Mouse (Mus musculus) hindbrain, embryonic 15.5 days (tissue): ENCODE results near the gene Ntn4. TPM values are rescaled to one million over a fixed set of nuclear protein-coding genes. Genes with fewer than 3 reads are reported as not detected.

Experiments used
- ATAC-seq: fragments of 200-750 bp; cut with Nextera tagmentation; 2 replicates; pipeline ENCODE4 v1.8.0; 2017; ENCODE audit warnings: low read depth, moderate number of reproducible peaks, moderate TSS enrichment; ENCODE audit not compliant: low FRiP score
- H3K27ac ChIP-seq: fragments of 300-500 bp; sonication (generic); replicated peaks from 2 replicates; pipeline ENCODE4 v1.5.1; 2015; ENCODE audit warnings: mild to moderate bottlenecking, inconsistent platforms
- H3K27me3 ChIP-seq: fragments of 300-500 bp; sonication (generic); 2 replicates; pipeline ENCODE4 v1.6.1; 2015; ENCODE audit warnings: control low read depth, inconsistent platforms
- H3K36me3 ChIP-seq: fragments of 300-500 bp; sonication (generic); 2 replicates; pipeline ENCODE4 v1.6.1; 2015; ENCODE audit warnings: control low read depth, inconsistent platforms
- H3K4me1 ChIP-seq: fragments of 300-500 bp; sonication (generic); replicated peaks from 2 replicates; pipeline ENCODE4 v1.6.1; 2015; ENCODE audit warnings: control low read depth, inconsistent platforms
- H3K4me2 ChIP-seq: fragments of 300-500 bp; sonication (generic); 2 replicates; pipeline ENCODE4 v1.6.1; 2015; ENCODE audit warnings: moderate library complexity, mild to moderate bottlenecking, inconsistent platforms
- H3K4me3 ChIP-seq: fragments of 300-500 bp; sonication (generic); 2 replicates; pipeline ENCODE4 v1.5.1; 2015; ENCODE audit warnings: mild to moderate bottlenecking, inconsistent platforms
- H3K9ac ChIP-seq: fragments of 300-500 bp; sonication (generic); 2 replicates; pipeline ENCODE4 v1.6.1; 2015; ENCODE audit warnings: inconsistent platforms
- H3K9me3 ChIP-seq: fragments of 300-500 bp; sonication (generic); 2 replicates; pipeline ENCODE4 v1.6.1; 2016; ENCODE audit warnings: control low read depth, inconsistent platforms
- WGBS: fragments of 180-500 bp; shearing (Covaris S2); methylation state at CpG from one replicate; pipeline ENCODE4 v1.1.7; 2015; 5-methylcytosine and 5-hydroxymethylcytosine counted together
- polyA plus RNA-seq: library from polyadenylated mRNA; unstranded; fragments of >200 nt; fragmentation: Nextera tagmentation; extraction: Ambion mirVana; gene quantifications from 2 replicates; pipeline ENCODE4 v1.2.1, GENCODE M21; 2015

Ntn4 gene
- polyA plus RNA-seq, 1 experiment from 2014 or later: 0.97 TPM

DNA sequence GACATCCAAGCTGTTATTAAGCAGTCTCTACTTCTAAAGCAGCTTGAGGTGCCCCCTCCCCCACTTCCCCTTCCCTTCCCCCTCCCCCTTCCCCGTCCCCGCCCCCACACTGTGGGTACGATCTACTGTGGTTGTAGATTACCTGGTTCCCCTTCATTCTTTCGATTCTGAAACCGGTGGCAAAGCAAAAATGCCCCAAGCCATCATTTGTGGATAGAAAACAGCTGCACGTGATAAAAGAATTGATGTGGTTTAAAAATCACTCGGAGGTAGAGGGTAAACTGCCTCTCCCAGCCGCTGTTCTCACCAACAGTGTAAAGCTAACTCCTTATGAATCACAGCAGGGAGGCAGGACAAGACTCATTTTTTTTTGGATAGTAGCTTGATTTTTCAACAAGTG, 25.6 kb upstream of the Ntn4 start:
- no peak overlapping the region for H3K9ac ChIP-seq
- no peak for ATAC-seq
- H3K9me3 ChIP-seq: no peaks in the 10 kb centered on the region
- no peak overlapping the region for H3K4me3 ChIP-seq
- 76% methylated on average over 8 of the region's 8 CpGs for WGBS
- no peak overlapping the region for H3K27ac ChIP-seq
- no peaks in the 10 kb centered on the region for H3K36me3 ChIP-seq
- 0 out of 2 replicates have a peak, but pooled peaks cover 3% of the 10 kb centered on the region for H3K4me1 ChIP-seq
- H3K27me3 ChIP-seq: no peaks in the 10 kb centered on the region
- no peak overlapping the region for H3K4me2 ChIP-seq

DNA sequence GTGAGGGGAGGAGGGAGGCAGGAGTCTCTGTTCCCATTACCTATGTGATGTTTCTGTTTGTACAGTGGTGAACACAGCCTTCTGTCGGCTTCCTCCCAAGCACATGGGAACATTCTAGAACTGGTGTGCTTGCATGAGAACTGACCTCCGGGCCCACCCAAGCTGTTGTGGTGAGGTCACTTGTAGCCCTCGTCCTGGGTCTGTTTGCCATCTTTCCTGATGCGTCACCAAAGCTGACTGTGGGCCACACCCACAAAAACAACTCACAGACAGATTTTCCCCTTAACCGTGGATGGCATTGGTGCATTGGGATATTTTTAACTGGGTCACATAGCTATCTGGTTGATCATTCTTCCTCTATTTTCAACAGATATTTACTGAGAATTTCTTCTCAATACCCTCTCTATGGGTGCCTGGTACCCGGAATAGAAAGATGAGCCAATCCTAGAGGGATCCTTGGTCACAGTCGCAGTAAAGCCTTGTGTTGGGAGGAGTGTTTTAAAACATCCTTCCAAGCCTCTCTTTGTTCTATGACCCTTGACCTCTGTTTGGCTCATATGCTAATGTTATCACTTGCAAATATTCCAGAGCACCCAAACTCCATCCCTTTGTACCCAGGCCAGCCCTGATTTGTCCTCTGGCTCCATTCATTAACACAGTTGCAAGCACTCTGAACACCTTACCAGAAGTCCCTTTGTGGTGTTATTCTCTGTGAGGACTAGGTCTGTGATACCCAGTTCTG, 19.9 kb upstream of the Ntn4 start:
- no peak for ATAC-seq
- Histone ChIP-seq H3K4me2 (no peak overlapping the region), H3K4me3 (no peak overlapping the region), H3K36me3 (no peaks in the 10 kb centered on the region), H3K4me1 (no peaks in the 10 kb centered on the region), H3K9ac (no peak overlapping the region), H3K27me3 (no peaks in the 10 kb centered on the region), H3K27ac (no peak overlapping the region), H3K9me3 (no peaks in the 10 kb centered on the region)
- WGBS: 63% methylated on average over 7 of the region's 7 CpGs

DNA sequence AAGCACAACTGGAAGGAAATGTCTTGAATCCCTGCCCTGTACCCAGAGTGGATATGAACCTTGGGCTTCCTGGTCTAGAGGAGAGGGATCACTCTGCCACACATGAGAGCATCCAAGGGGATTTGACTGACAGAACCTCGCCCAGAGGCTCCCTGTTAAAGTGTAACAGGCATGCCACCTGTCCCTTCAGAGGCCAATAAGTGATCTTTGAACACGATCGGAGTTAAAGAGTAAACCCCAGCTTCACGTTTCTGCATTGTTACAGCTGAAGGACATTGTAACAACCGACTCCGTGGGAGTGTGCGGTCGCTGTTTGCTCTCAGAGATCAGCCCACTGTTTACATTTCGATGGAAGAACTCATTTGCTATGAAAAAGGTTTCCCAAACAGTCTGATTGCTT, 16.8 kb upstream of the Ntn4 start:
- Histone ChIP-seq H3K4me1 (no peaks in the 10 kb centered on the region), H3K27ac (no peak overlapping the region), H3K36me3 (no peaks in the 10 kb centered on the region), H3K9me3 (no peaks in the 10 kb centered on the region), H3K9ac (no peak overlapping the region), H3K4me3 (no peak overlapping the region), H3K4me2 (no peak overlapping the region), H3K27me3 (no peaks in the 10 kb centered on the region)
- 54% methylated on average over 9 of the region's 9 CpGs for WGBS
- ATAC-seq: no peak

DNA sequence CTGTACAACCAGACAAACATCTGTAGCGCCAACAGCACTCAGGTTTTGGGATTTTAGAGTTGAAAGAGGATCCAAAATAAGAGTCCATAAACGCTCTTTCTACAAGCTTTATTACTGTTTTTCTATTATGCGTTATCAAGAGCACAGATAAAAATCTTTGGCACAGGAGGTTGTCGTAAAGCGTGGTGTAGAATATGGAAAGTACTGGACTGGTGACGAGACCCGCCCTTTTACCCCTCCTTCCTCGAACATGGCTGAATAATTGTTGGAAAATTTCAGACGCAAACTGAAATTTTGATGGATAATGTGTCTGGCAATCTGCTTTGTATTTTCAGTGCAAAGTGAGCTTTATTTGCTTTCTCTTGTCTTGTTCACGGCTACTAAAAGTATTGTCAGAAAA, 16.3 kb upstream of the Ntn4 start:
- H3K9me3 ChIP-seq: no peaks in the 10 kb centered on the region
- H3K27me3 ChIP-seq: no peaks in the 10 kb centered on the region
- no peak for ATAC-seq
- no peaks in the 10 kb centered on the region for H3K4me1 ChIP-seq
- no peak overlapping the region for H3K4me3 ChIP-seq
- H3K9ac ChIP-seq: no peak overlapping the region
- no peak overlapping the region for H3K4me2 ChIP-seq
- H3K27ac ChIP-seq: no peak overlapping the region
- WGBS: 88% methylated on average over 10 of the region's 10 CpGs
- no peaks in the 10 kb centered on the region for H3K36me3 ChIP-seq

DNA sequence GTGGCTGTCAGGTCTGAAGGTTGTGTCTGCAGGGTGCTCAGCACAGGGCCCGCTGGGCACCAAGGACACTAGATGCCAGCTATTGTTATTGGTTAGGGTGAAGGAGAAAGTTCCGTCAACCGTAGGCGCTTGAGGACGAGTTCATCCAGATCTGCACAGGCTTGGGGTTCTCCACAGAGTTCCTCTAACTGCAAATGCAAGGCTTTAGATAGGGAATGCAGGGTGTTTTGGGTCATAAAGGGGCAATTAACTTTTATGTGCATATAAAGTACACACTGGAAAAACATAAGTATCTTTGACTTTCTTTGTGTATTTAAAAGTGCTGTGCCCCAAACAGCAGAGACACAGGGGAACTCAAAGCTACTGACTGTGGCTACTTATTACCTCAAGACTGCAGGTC, 10.2 kb upstream of the Ntn4 start:
- no peaks in the 10 kb centered on the region for H3K4me1 ChIP-seq
- no peaks in the 10 kb centered on the region for H3K36me3 ChIP-seq
- no peak overlapping the region for H3K4me3 ChIP-seq
- no peak overlapping the region for H3K4me2 ChIP-seq
- no peak overlapping the region for H3K9ac ChIP-seq
- H3K27me3 ChIP-seq: no peaks in the 10 kb centered on the region
- no peaks in the 10 kb centered on the region for H3K9me3 ChIP-seq
- WGBS: 93% methylated on average over 5 of the region's 5 CpGs
- no peak overlapping the region for H3K27ac ChIP-seq
- ATAC-seq: no peak

DNA sequence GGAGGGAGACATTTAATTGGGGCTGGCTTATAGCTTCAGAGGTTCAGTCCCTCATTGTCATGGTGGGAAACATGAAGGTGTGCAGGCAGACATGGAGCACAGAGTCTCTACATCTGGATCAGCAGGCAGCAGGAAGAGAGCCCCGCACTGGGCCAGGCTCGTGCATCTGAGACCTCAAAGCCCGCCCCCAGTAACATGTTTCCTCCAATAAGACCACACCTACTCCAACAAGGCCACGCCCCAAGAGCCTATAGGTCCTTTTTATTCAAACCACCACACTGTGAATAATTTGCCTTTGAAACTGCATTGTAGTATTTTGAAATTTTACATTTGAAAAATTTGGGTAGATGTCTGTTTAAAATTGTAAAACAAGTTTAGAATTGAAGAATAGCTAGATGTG, 8.4 kb upstream of the Ntn4 start:
- H3K9me3 ChIP-seq: no peaks in the 10 kb centered on the region
- no peaks in the 10 kb centered on the region for H3K36me3 ChIP-seq
- no peak overlapping the region for H3K4me2 ChIP-seq
- no peak for ATAC-seq
- no peak overlapping the region for H3K27ac ChIP-seq
- H3K4me3 ChIP-seq: no peak overlapping the region
- peaks cover 4% of the 10 kb centered on the region; the same call in 1 of the 2 replicates for H3K4me1 ChIP-seq
- 73% methylated on average over 4 of the region's 4 CpGs for WGBS
- H3K9ac ChIP-seq: no peak overlapping the region
- H3K27me3 ChIP-seq: no peaks in the 10 kb centered on the region

DNA sequence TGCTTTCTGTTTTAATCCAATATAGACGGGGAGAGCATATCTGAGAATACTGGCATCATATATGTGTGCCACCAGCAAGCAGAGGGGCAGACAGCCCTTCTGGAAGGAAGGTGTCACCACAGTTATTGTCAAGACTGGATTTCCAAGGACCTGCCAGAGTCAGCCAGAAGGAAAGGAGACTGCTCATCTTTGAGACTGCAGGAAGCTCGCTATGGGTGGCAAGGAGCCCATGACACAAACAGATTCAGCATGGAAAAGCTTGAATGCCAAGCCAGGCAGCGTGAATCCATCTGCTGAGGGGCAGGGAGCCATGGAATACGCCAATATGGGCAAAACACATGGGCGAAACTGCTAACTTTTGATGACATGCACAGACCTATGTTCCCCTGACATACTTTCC, 6.9 kb upstream of the Ntn4 start:
- H3K36me3 ChIP-seq: no peaks in the 10 kb centered on the region
- no peak overlapping the region for H3K4me2 ChIP-seq
- no peak overlapping the region for H3K9ac ChIP-seq
- H3K27ac ChIP-seq: no peak overlapping the region
- no peak for ATAC-seq
- H3K4me3 ChIP-seq: no peak overlapping the region
- H3K4me1 ChIP-seq: peaks cover 4% of the 10 kb centered on the region; the same call in 1 of the 2 replicates
- no peaks in the 10 kb centered on the region for H3K9me3 ChIP-seq
- no peaks in the 10 kb centered on the region for H3K27me3 ChIP-seq
- WGBS: 79% methylated on average over 5 of the region's 5 CpGs

DNA sequence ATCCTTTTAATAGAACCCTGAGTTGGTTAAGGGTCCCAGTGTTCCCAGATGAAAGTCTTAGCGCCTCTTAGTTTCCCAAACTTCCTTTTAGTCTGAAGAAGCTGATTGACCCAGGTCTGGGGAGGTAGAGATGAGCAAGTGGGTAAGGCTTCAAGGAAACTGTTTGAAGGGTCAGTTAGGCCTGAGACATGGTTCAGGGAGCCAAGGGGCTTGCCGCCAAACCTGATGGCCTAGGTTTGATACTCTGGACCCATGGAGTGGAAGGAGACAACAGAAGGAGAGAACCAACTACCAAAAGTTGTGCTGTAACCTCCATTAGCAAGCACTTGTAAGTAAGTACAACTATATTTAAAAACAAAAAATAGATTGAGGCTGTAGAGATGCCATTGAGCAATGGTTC, 6.5 kb upstream of the Ntn4 start:
- no peaks in the 10 kb centered on the region for H3K9me3 ChIP-seq
- no peak overlapping the region for H3K27ac ChIP-seq
- peaks cover 4% of the 10 kb centered on the region; the same call in 1 of the 2 replicates for H3K4me1 ChIP-seq
- no peaks in the 10 kb centered on the region for H3K36me3 ChIP-seq
- H3K9ac ChIP-seq: no peak overlapping the region
- no peak overlapping the region for H3K4me3 ChIP-seq
- no peak for ATAC-seq
- WGBS: 96% methylated on average over 2 of the region's 2 CpGs
- H3K27me3 ChIP-seq: no peaks in the 10 kb centered on the region
- H3K4me2 ChIP-seq: no peak overlapping the region

DNA sequence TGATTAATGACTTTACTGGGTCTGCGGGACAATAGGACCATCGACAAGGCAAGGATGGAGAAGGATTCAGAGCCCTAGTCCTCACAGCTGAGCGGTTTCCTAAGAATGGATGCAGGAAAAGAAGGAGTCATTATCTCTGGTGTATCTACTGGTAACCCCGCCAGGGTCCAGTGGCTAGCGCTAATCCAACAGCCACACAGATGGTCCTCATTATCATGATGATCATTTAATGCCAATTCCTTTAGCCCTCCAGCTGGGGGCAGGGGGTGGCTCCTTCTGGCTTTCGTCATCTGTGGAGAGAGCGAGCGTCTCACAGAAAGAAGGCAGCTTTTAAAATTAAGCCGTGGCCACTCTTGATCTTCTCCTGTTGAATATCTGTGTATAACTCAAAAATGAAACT, 4.5 kb upstream of the Ntn4 start:
- Histone ChIP-seq H3K4me3 (no peak overlapping the region), H3K9ac (no peak overlapping the region), H3K4me1 (peaks cover 11% of the 10 kb centered on the region), H3K27me3 (no peaks in the 10 kb centered on the region), H3K27ac (no peak overlapping the region), H3K4me2 (no peak overlapping the region), H3K36me3 (no peaks in the 10 kb centered on the region), H3K9me3 (no peaks in the 10 kb centered on the region)
- no peak for ATAC-seq
- 21% methylated on average over 9 of the region's 9 CpGs for WGBS

DNA sequence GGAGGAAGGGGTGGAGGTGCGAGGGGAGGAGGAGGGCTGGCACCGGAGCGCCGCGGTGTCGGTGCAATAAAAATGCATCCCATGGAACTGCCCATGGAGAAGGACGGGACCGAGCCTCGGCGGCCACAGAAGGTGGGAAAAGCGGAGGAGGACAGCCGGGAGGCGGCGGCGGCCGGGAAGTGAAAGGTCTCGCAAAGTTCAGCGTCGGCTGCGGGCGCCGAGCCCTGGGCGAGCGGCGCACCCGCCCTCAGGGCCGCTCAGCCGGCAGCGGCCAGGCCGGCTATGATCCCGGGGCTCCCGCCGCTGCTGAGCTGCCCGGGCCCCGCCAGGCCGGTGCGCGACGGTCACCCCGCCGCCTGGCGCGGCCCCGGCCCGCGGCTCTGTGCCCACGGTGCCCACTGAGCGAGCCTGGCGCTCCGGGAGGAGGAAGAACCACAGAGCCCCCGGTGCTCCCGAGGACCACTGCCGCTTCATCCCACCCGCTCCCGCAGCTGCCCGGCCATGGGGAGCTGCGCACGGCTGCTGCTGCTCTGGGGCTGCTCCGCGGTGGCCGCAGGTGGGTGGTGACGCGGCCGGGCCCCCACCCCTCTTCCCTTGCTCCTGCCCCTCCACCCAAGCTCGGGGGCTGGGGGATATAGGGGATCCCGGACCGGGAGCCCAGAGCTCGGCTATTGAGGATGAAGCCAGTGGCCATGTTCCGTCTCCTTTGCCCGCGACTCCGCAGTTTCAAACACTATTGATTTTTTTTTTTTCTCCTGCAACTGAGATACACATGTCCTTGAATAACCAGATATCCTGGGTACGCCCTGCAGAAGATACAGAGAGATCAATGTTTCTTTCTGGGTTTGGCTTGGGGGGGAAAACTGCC, 706 bp downstream of the Ntn4 start:
- under 1% methylated on average over 53 of the region's 73 CpGs for WGBS
- peak overlapping the region; percentile 93 for H3K4me3 ChIP-seq

DNA sequence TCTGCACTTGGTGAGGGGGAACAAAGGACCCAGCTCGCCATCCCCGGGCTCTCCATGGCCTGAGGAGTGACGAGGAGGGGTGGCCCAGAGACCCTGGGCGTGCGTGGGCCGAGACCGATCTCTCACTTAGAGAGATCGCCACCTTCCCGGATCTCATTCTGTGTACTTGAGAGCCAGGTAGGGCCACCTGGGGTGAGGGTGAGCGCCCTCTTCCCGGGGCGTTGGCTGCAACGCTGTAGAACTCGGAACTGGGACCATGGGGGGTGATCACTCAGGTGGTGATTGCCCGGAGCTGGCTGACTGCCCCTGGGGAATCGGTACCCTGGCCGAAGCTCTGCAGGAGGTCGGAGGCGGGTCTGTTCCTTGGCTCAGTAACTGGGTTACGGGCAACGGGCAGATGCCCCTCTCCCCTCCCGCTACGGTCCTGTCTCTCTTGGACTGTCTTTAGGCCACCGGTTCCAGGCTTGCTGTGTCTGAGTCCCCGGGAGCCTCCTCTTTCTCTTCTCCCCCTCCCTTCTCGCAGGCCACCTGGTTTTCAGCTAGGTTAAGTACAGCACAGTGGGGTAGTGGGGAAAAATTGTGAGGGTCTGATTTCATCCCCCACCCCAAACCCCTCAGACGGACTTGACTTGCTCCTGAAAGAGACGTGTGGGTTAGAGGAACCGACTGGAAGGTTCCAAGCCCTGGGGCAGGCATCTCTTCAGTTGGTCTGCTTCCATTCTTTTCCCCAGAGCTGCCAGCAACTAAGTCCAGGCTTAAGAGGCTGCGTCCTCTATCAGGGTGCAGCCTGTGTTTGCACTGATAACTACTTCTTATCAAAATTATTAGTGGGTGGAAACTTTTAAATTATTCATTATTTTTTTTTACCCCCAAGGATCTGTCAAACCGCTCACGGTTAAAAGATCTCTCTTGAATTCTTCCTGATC, 1.6 kb downstream of the Ntn4 start:
- Histone ChIP-seq H3K36me3 (no peaks in the 10 kb centered on the region), H3K4me2 (peak overlapping the region; percentile 99), H3K27me3 (no peaks in the 10 kb centered on the region), H3K4me3 (peak overlapping the region; percentile 93), H3K9me3 (no peaks in the 10 kb centered on the region), H3K27ac (peak overlapping the region; percentile 79), H3K4me1 (peaks cover 24% of the 10 kb centered on the region), H3K9ac (peak overlapping the region; percentile 87)
- peak; percentile 73 for ATAC-seq
- WGBS: 4% methylated on average over 32 of the region's 32 CpGs

More for the DNA sequence above, 706 bp downstream of the Ntn4 start:
- H3K4me2 ChIP-seq: peak overlapping the region; percentile 99
- H3K9ac ChIP-seq: peak overlapping the region; percentile 87
- no peaks in the 10 kb centered on the region for H3K36me3 ChIP-seq
- peaks cover 24% of the 10 kb centered on the region for H3K4me1 ChIP-seq
- peak; percentile 61 for ATAC-seq
- H3K27ac ChIP-seq: peak overlapping the region; percentile 79
- no peaks in the 10 kb centered on the region for H3K9me3 ChIP-seq
- no peaks in the 10 kb centered on the region for H3K27me3 ChIP-seq
